Mouse (Mus musculus) bone marrow, adult 2 months (tissue): Measurements from ENCODE around the gene Surf1.

ENCODE experiments used
- CTCF ChIP-seq: fragments of 200-500 bp; IDR thresholded peaks from 2 replicates; pipeline ENCODE4 v1.5.1; 2011; ENCODE audit warnings: low read length, control low read depth; ENCODE audit not compliant: control insufficient read depth, insufficient read depth
- POLR2A ChIP-seq: fragments of 200-500 bp; IDR thresholded peaks from 2 replicates; pipeline ENCODE4 v1.6.1; 2011; ENCODE audit warnings: low read depth, mild to moderate bottlenecking, control low read depth, low read length, borderline replicate concordance; ENCODE audit not compliant: control insufficient read depth

DNA sequence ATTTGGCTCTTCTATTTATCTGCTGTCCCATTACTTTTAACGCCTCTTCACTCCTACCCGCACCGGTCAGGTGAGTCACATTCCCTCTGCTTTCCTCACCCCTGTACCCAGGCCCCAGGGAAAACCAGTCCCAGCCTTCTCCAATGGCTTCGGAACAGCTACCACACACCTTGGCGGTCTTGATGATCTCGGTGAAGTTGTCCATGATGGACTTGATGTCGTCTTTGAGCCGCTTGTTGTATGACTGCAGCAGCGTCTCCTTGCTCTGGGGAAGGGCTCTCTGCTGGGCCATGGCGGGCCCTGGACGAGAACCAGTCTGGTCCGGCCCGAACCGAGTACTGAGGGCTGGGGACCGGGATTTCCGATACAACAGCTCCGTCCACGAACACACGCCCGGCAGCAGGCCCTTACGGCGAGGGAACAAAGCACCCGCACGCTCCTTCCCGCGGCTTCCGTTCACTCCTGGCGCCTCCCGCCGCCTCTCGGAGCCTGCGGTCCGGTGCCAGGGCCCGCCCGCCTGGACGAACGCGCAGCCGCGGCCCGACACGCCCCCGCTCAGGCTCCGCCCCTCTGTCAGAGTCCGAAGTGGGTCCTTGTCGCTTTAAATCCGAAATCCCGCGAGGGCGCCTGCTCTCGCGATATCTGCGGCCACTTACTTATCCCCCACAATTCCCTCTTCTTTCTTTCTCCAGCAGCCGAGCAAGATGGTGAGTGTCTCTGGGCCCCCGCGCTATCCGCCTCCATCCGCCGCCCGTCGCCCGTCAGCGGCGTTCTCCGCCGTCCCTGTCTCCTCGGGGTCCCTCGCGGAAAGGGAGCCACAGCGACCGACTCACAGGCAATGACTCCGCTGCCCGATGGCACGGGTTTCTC, 6.0 kb downstream of the Surf1 start, which contains the start of the genes Med22 and Rpl7a:
- no peak for TF ChIP-seq CTCF
- TF ChIP-seq POLR2A: peak; percentile 73; the same call in 1 of the 2 replicates
